Mouse (Mus musculus): Measurements from ENCODE around the gene Sox5. TPM values are rescaled to one million over a fixed set of nuclear protein-coding genes. Genes with fewer than 3 reads are reported as not detected.
A peak's percentile ranks its signal among the peaks of the same experiment; 100 is the strongest.

Sox5 gene
- polyA plus RNA-seq, 1 experiment from 2014 or later, result 27.0 TPM

GRCm38 (mm10) chr6:144510147-144510546 is 271.6 kb downstream of the Sox5 start:
- WGBS, result 91% methylated on average over 6 of the region's 6 CpGs
- Histone ChIP-seq H3K27me3 (ENCODE audit: control insufficient read depth, insufficient read depth, low read length) (0 out of 2 replicates have a peak, but pooled peaks cover 4% of the 10 kb centered on the region), H3K4me3 (replicated peaks; ENCODE audit: low read length) (no peak overlapping the region), H3K9ac (no peak overlapping the region), H3K4me1 (replicated peaks; ENCODE audit: control insufficient read depth, insufficient read depth, low read length) (no peaks in the 10 kb centered on the region), H3K36me3 (replicated peaks; ENCODE audit: control insufficient read depth, insufficient read depth) (no peaks in the 10 kb centered on the region), H3K9me3 (ENCODE audit: control insufficient read depth, low read length) (no peaks in the 10 kb centered on the region), H3K4me2 (replicated peaks) (no peak overlapping the region), H3K27ac (no peak overlapping the region)
- DNase-seq (ENCODE audit: low spot score), result no peak
- ATAC-seq (ENCODE audit: low FRiP score), result no peak

DNA sequence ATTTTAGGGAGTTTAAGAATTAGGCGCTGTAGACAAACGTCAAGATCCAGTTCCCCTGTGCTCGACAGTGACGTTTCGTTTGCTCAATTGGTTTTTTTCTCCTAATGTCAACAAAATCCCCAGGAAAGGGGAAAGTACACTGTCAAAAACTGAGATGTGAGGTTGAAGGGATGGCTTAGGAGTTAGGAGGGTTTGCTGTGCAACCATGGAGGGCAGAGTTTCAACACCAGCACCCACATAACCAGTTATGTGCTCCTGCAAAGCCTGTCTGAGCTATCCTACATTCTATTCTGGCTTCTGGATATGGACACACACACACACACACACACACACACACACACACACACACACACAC is 277.6 kb downstream of the Sox5 start:
- Histone ChIP-seq H3K4me1 (replicated peaks; ENCODE audit: control insufficient read depth, insufficient read depth, low read length) (no peaks in the 10 kb centered on the region), H3K9me3 (ENCODE audit: control insufficient read depth, low read length) (no peaks in the 10 kb centered on the region), H3K9ac (no peak overlapping the region), H3K4me2 (replicated peaks) (no peak overlapping the region), H3K27ac (no peak overlapping the region), H3K36me3 (replicated peaks; ENCODE audit: control insufficient read depth, insufficient read depth) (no peaks in the 10 kb centered on the region), H3K27me3 (ENCODE audit: control insufficient read depth, insufficient read depth, low read length) (no peaks in the 10 kb centered on the region; the same call in 1 of the 2 replicates), H3K4me3 (replicated peaks; ENCODE audit: low read length) (no peak overlapping the region)
- WGBS, result 61% methylated on average over 5 of the region's 5 CpGs
- DNase-seq (ENCODE audit: low spot score) (no peak), ATAC-seq (ENCODE audit: low FRiP score) (no peak)

GRCm38 (mm10) chr6:144503399-144504196 is 278.2 kb downstream of the Sox5 start:
- DNase-seq (ENCODE audit: low spot score), result no peak
- H3K4me3 ChIP-seq (replicated peaks; ENCODE audit: low read length), result no peak overlapping the region
- no peak overlapping the region; the same call in 1 of the 2 replicates for H3K9ac ChIP-seq
- H3K36me3 ChIP-seq (replicated peaks; ENCODE audit: control insufficient read depth, insufficient read depth), result no peaks in the 10 kb centered on the region
- no peaks in the 10 kb centered on the region; the same call in 1 of the 2 replicates for H3K27me3 ChIP-seq (ENCODE audit: control insufficient read depth, insufficient read depth, low read length)
- H3K9me3 ChIP-seq (ENCODE audit: control insufficient read depth, low read length), result no peaks in the 10 kb centered on the region
- no peak for ATAC-seq (ENCODE audit: low FRiP score)
- 34% methylated on average over 11 of the region's 11 CpGs for WGBS
- 0 out of 2 replicates have a peak overlapping the region, but pooled peaks have one; percentile 6 for H3K27ac ChIP-seq
- H3K4me1 ChIP-seq (replicated peaks; ENCODE audit: control insufficient read depth, insufficient read depth, low read length), result no peaks in the 10 kb centered on the region
- peak overlapping the region; percentile 15; the same call in 1 of the 2 replicates for H3K4me2 ChIP-seq (replicated peaks)

DNA sequence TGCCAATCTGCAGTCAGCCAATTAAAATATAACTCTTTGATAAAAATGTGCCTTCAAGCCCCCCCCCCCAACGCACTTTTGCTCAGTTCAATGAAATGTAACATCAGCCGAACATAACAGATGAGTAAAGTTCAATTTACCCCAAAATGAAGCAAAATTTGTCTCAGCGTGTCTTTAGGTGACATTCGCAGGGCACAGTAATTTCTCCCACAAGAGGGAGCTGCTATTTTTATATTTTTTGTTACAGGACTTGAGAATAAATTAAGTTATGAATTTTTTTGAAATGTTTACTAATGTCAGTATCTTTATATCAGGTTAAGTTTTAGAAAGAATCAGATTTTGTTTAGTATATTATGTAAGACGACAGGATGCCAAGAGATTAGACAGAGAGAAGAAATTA is 280.3 kb downstream of the Sox5 start:
- ATAC-seq (ENCODE audit: low FRiP score) (no peak), DNase-seq (ENCODE audit: low spot score) (no peak)
- Histone ChIP-seq H3K4me1 (replicated peaks; ENCODE audit: control insufficient read depth, insufficient read depth, low read length) (no peaks in the 10 kb centered on the region), H3K4me2 (replicated peaks) (no peak overlapping the region), H3K36me3 (replicated peaks; ENCODE audit: control insufficient read depth, insufficient read depth) (no peaks in the 10 kb centered on the region), H3K27ac (no peak overlapping the region), H3K9me3 (ENCODE audit: control insufficient read depth, low read length) (no peaks in the 10 kb centered on the region), H3K9ac (no peak overlapping the region), H3K4me3 (replicated peaks; ENCODE audit: low read length) (no peak overlapping the region), H3K27me3 (ENCODE audit: control insufficient read depth, insufficient read depth, low read length) (no peaks in the 10 kb centered on the region; the same call in 1 of the 2 replicates)
- 92% methylated on average over 5 of the region's 5 CpGs for WGBS

DNA sequence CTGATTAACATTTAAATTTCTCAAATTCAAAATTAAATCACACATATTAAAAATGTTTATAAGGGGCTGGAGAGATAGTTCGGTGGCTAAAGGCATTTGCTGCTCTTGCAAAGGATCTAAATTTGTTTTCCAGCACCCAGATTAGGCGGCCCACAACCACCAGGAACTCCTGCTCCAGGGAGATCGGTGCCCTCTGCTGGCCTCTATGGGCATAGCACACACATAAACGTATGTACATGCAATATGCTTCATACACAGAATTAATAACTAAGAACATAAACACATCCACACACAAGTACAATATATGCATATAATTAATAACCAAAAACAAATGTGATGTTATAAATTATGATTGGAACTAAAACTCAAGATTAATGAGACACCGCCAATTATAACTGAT is 283.6 kb downstream of the Sox5 start:
- no peaks in the 10 kb centered on the region for H3K9me3 ChIP-seq (ENCODE audit: control insufficient read depth, low read length)
- no peaks in the 10 kb centered on the region for H3K4me1 ChIP-seq (replicated peaks; ENCODE audit: control insufficient read depth, insufficient read depth, low read length)
- no peak for ATAC-seq (ENCODE audit: low FRiP score)
- no peaks in the 10 kb centered on the region; the same call in 1 of the 2 replicates for H3K27me3 ChIP-seq (ENCODE audit: control insufficient read depth, insufficient read depth, low read length)
- no peak overlapping the region for H3K27ac ChIP-seq
- H3K9ac ChIP-seq, result no peak overlapping the region
- H3K36me3 ChIP-seq (replicated peaks; ENCODE audit: control insufficient read depth, insufficient read depth), result no peaks in the 10 kb centered on the region
- DNase-seq (ENCODE audit: low spot score), result no peak
- H3K4me3 ChIP-seq (replicated peaks; ENCODE audit: low read length), result no peak overlapping the region
- WGBS, result 96% methylated on average over 5 of the region's 5 CpGs
- no peak overlapping the region for H3K4me2 ChIP-seq (replicated peaks)

DNA sequence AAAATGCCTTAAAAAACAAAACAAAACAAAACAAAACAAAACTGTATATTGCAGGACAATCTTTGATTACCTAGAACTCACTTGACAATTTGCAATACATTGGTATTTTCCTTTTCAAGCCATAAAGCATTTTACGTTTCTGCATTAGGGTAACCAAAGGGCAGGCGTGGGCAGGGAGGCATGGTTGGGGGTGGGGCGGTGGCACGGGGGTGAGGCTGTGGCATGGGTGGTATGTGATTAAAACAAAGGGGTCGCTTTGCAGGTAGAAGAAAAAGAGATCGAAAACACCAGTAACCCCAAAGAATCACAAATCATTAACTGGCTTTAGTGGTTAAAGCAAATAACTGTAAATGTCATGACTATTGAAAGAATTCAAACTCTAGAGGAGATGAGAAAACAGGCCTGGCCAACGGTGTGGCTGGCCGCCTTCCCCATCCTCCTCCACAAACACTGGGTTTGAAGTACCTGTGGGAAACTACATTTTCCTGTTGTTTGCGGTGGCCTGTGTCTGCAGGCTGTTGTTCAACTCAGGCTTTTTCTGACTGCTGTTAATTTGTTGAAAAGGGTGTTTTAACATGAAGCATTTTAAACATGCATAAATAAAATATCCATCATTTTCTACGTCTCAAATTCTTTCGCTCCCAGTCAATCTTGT is 289.9 kb downstream of the Sox5 start:
- Histone ChIP-seq H3K4me1 (replicated peaks; ENCODE audit: control insufficient read depth, insufficient read depth, low read length) (no peaks in the 10 kb centered on the region), H3K36me3 (replicated peaks; ENCODE audit: control insufficient read depth, insufficient read depth) (no peaks in the 10 kb centered on the region), H3K9ac (no peak overlapping the region), H3K27ac (no peak overlapping the region), H3K27me3 (ENCODE audit: control insufficient read depth, insufficient read depth, low read length) (no peaks in the 10 kb centered on the region), H3K4me2 (replicated peaks) (no peak overlapping the region), H3K9me3 (ENCODE audit: control insufficient read depth, low read length) (peaks cover 12% of the 10 kb centered on the region; the same call in 1 of the 2 replicates), H3K4me3 (replicated peaks; ENCODE audit: low read length) (no peak overlapping the region)
- ATAC-seq (ENCODE audit: low FRiP score), result no peak
- no peak for DNase-seq (ENCODE audit: low spot score)
- 81% methylated on average over 11 of the region's 11 CpGs for WGBS

GRCm38 (mm10) chr6:144490896-144491295 is 290.9 kb downstream of the Sox5 start:
- no peaks in the 10 kb centered on the region for H3K4me1 ChIP-seq (replicated peaks; ENCODE audit: control insufficient read depth, insufficient read depth, low read length)
- H3K4me2 ChIP-seq (replicated peaks), result no peak overlapping the region
- ATAC-seq (ENCODE audit: low FRiP score) (no peak), DNase-seq (ENCODE audit: low spot score) (no peak)
- H3K27ac ChIP-seq, result no peak overlapping the region
- 99% methylated on average over 5 of the region's 5 CpGs for WGBS
- H3K9ac ChIP-seq, result no peak overlapping the region
- no peaks in the 10 kb centered on the region for H3K36me3 ChIP-seq (replicated peaks; ENCODE audit: control insufficient read depth, insufficient read depth)
- no peaks in the 10 kb centered on the region for H3K27me3 ChIP-seq (ENCODE audit: control insufficient read depth, insufficient read depth, low read length)
- no peak overlapping the region for H3K4me3 ChIP-seq (replicated peaks; ENCODE audit: low read length)
- peaks cover 16% of the 10 kb centered on the region; the same call in 1 of the 2 replicates for H3K9me3 ChIP-seq (ENCODE audit: control insufficient read depth, low read length)

GRCm38 (mm10) chr6:144485578-144485977 is 296.2 kb downstream of the Sox5 start:
- Histone ChIP-seq H3K9me3 (ENCODE audit: control insufficient read depth, low read length) (peaks cover 16% of the 10 kb centered on the region; the same call in 1 of the 2 replicates), H3K36me3 (replicated peaks; ENCODE audit: control insufficient read depth, insufficient read depth) (no peaks in the 10 kb centered on the region), H3K9ac (no peak overlapping the region), H3K27ac (no peak overlapping the region), H3K4me2 (replicated peaks) (no peak overlapping the region), H3K27me3 (ENCODE audit: control insufficient read depth, insufficient read depth, low read length) (0 out of 2 replicates have a peak, but pooled peaks cover 6% of the 10 kb centered on the region), H3K4me3 (replicated peaks; ENCODE audit: low read length) (no peak overlapping the region), H3K4me1 (replicated peaks; ENCODE audit: control insufficient read depth, insufficient read depth, low read length) (peaks cover 9% of the 10 kb centered on the region; the same call in 1 of the 2 replicates)
- ATAC-seq (ENCODE audit: low FRiP score) (no peak), DNase-seq (ENCODE audit: low spot score) (no peak)
- 94% methylated on average over 6 of the region's 6 CpGs for whole genome bisulfite sequencing

DNA sequence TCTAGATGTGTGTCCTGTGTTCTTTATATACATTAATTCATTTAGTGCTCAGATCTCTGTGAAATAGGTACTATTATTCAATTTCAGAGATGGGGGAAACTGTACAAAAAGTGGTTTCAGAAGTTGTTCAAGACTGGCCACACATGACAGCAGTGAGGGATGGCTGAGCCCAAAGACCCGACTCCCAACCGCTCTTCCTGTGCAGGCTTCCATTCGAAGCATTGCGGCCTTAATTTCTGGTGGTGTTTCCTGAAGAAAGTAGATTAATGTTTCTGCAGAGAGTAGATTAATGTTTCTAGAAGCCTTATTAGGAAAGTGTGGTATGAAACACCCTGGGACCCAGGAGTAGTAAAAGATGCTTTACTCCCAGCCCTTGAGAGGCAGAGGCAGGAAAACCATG is 298.6 kb downstream of the Sox5 start:
- Histone ChIP-seq H3K27ac (no peak overlapping the region), H3K4me1 (replicated peaks; ENCODE audit: control insufficient read depth, insufficient read depth, low read length) (peaks cover 16% of the 10 kb centered on the region; the same call in 1 of the 2 replicates), H3K9me3 (ENCODE audit: control insufficient read depth, low read length) (peaks cover 16% of the 10 kb centered on the region; the same call in 1 of the 2 replicates), H3K4me2 (replicated peaks) (no peak overlapping the region), H3K9ac (no peak overlapping the region), H3K4me3 (replicated peaks; ENCODE audit: low read length) (no peak overlapping the region), H3K36me3 (replicated peaks; ENCODE audit: control insufficient read depth, insufficient read depth) (no peaks in the 10 kb centered on the region), H3K27me3 (ENCODE audit: control insufficient read depth, insufficient read depth, low read length) (0 out of 2 replicates have a peak, but pooled peaks cover 6% of the 10 kb centered on the region)
- no peak for ATAC-seq (ENCODE audit: low FRiP score)
- DNase-seq (ENCODE audit: low spot score), result no peak
- 83% methylated on average over 4 of the region's 4 CpGs for WGBS
